Mouse (Mus musculus): ENCODE measurements around the gene Synpo2. TPM values are rescaled to one million over a fixed set of nuclear protein-coding genes. Genes with fewer than 3 reads are reported as not detected.

Synpo2 gene
- total RNA-seq, 2 experiments from 2014 or later, result 175 to 193 TPM

DNA sequence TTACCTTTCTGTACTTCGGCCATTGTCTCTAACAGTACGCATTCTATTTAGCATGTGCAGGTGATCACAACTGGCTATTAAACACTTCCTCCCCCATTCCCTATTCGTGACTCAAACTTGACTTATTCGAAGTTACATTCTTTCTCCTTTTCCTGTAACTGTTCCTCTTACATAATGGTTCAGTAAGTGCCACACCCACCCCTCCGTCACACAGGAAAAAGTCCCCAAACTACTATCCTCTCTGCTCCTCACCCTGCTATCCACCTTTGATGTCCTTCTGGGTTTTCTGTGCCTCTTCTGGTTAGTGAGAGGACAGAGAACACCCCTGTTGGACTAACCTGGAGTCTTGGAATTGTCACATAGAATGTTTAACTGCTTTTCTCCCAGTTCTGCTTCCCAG lies 28.6 kb downstream of the Synpo2 start:
- intact Hi-C loops (cut with DNase I; ENCODE audit: low total_unique reads), result no loop called here
- DNase-seq, result no peak

DNA sequence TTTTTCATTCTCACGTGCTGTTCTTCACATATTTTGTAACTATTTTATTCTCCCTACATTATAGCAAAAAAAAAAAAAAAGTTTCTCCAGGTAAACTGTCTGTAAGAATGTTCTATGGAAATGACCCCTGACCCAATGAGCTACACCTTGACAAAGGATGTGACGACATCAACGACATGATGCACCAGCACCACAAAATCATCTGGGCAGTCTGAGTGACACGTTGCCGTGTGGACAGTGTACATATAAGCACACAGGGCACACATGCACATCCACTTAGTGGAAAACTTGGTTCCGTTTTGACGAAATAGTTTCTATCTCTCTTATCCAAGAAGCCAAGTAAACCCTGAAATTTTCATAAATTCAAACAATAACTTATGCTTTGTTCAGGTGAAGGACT lies 30.5 kb downstream of the Synpo2 start:
- intact Hi-C loops (cut with DNase I; ENCODE audit: low total_unique reads), result no loop called here
- DNase-seq, result no peak

GRCm38 (mm10) chr3:123205065-123205464 lies 30.9 kb downstream of the Synpo2 start:
- intact Hi-C loops (cut with DNase I; ENCODE audit: low total_unique reads), result no loop called here
- no peak for DNase-seq

DNA sequence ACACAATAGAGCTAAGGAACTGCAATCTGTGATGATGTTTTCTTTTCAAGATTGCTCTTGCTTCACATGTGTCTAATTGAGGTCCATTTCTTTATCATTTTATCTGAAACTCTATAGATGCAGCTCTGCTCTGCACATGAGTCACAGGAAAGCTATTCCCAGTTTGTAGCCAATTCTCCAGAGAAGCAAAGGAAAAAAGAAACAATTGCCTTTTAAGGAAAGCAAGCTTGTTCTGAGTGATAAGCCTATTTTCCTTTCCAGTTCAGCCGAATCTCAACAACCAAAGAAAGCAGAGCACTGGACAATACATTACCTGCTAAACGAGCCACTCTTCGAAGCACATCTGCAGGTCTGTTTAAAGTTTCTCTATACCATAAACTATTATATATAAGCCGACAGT lies 31.3 kb downstream of the Synpo2 start:
- intact Hi-C loops (cut with DNase I; ENCODE audit: low total_unique reads), result no loop called here

DNA sequence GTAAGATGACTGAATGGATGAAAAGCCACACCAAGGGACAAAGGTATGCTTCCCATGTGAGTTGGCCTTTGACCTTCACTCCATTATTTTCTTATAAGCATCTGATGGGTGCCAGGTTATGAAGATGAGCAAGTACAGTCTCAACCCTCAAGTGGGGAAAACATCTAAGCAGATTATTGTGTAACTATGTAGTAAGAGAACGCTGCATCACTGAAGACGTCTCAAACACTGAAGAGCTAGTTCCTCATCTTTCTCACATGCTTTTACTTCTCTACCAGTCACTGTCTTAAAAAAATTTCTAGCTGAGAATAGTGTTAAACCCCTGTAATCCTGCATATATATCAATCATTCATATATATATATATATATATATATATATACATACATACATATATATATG lies 34.2 kb downstream of the Synpo2 start:
- DNase-seq, result no peak
- intact Hi-C loops (cut with DNase I; ENCODE audit: low total_unique reads), result no loop called here

More for the DNA sequence above, 31.3 kb downstream of the Synpo2 start:
- DNase-seq, result no peak

DNA sequence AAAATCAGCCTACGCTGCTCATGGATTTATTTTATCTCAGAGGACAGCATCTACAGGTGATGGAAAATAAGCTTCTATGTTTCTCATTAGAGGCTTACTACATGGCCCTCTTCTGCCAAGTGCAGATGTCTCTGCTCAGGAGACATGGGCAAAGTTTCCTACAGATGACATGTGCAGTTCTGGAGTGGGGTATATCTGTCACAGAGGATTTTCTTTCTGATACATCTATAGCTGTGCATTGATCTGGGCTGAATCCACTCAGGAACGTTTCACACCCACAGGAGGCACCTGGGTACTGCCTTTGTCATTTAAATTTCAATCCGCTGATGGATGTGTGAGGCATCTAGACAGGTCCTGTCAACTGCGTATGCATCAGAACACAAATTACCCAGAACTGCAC lies 42.2 kb downstream of the Synpo2 start:
- intact Hi-C loops (cut with DNase I; ENCODE audit: low total_unique reads), result no loop called here
- no peak for DNase-seq

GRCm38 (mm10) chr3:123191602-123192001 lies 44.3 kb downstream of the Synpo2 start:
- intact Hi-C loops (cut with DNase I; ENCODE audit: low total_unique reads), result no loop called here
- no peak for DNase-seq

GRCm38 (mm10) chr3:123190329-123190728 lies 45.6 kb downstream of the Synpo2 start:
- intact Hi-C loops (cut with DNase I; ENCODE audit: low total_unique reads), result no loop called here
- DNase-seq, result no peak

DNA sequence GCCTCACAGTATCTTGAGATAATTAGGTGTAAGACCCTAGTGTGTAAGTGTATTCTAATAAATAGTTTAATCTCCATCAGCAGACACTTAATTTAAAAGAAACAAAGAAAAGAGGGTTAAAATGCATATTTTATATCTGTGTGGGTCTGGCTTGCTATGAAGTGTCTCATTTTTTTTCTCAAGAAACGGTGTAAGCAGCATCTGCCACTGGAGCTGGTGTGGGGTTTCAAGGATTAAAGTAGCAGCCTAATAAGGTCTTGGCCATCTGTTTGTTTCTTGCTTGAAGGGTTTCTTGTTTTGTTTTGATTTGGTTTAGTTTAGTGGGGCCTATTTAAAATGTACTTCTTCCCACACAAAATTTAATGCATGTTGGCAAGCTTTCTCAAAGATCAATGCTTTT lies 46.1 kb downstream of the Synpo2 start:
- no peak for DNase-seq
- intact Hi-C loops (cut with DNase I; ENCODE audit: low total_unique reads), result no loop called here

GRCm38 (mm10) chr3:123188616-123189230 lies 47.2 kb downstream of the Synpo2 start:
- no peak for DNase-seq
- intact Hi-C loops (cut with DNase I; ENCODE audit: low total_unique reads), result no loop called here

DNA sequence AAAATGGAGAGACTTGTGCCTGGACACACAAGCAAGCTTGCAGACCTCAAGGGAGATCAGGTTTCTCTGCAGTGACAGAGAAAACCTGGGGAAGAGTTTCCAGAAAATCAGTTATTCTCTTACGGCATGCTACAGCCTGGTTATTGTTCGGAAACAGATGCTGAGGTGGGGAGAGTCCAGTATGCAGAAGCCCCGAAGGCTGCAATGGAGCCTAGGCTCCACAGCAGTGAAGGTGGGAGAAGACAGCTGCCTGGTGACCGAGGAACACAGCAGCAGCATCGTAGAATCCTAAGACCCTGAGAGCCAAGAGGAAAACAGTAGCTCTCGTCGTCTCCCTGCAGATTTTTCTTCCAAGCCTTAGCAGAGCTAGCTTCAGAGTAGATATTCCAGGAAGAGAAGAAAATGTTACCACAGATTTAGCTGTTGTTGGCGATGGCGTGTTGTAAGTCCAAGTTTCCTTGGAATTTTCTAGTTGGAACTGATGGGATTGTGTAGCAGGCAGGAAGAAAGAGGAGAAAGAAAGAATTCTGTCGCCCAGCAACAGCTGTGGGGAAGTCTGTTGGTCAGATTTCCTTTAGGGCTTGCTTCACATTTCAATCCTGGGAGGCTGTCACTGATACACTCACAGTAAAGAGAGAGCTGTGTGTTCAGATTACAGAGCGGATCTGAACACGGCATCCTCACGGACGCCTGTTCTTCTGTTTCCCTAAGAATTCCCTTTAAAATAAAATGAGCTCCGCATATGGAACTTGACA lies 48.4 kb downstream of the Synpo2 start:
- DNase-seq, result no peak
- intact Hi-C loops (cut with DNase I; ENCODE audit: low total_unique reads), result no loop called here

- DNase-seq, result no peak
- intact Hi-C loops (cut with DNase I; ENCODE audit: low total_unique reads), result no loop called here
These were observed 50.6 kb downstream of the Synpo2 start for GRCm38 (mm10) chr3:123185238-123185925.

GRCm38 (mm10) chr3:123184281-123184680 lies 51.7 kb downstream of the Synpo2 start:
- intact Hi-C loops (cut with DNase I; ENCODE audit: low total_unique reads), result no loop called here
- no peak for DNase-seq

DNA sequence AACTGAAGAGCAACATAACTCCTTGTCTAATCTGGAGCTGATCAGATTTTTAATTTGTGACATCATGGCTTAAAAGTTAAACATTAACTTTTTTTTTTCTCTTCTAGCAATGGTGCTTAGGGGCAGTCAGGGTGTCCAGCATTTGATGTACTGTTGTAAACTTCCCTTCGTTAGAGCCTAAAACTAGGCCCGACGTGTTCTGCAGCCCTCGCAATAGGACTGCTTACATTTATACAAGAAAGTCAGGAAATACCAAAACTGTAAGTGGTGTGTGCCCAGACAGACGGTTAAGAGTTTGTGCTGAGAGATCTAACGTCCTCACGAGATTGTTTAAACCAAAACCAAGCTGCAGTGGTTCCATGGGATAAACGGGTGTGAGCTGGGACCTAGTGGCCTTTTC lies 56.4 kb downstream of the Synpo2 start:
- intact Hi-C loops (cut with DNase I; ENCODE audit: low total_unique reads), result no loop called here
- no peak for DNase-seq

DNA sequence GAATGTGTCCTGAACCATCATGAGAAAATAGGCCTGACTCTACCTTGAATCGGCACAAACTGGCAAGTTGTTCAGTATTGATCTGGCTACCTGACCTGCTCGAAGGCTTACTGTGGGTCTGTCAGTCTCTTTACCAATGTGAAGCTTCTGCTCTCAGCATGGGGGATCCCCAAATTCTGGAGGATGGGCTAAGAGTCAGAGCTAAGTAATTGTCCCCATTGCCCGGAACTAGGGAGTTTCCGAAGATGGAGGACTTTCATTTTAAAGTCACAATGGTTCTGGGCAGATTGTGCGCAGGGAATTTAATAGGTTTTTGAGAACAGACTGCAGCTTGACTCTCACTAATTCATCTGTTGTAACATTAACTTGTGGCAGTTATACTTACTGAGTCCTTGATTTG lies 56.9 kb downstream of the Synpo2 start:
- intact Hi-C loops (cut with DNase I; ENCODE audit: low total_unique reads), result no loop called here
- no peak for DNase-seq

DNA sequence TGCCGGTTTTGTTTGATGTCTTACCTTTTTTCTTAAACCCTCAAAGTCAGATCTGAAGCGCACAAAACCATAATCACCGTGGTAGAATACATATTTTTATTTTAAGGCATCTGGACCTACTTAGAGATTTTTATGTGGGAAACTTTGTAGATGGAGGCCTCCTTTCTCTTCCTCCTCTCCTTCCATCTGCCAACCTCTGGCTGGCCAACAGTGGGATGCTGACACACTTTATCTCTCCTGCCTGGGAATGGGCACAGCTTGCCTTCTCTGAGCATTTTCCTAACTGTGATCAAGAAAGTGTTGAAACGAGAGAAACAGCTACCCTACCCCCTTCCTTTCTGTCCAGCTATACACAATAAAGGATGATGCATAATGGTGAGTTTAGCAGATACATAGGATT lies 57.5 kb downstream of the Synpo2 start:
- intact Hi-C loops (cut with DNase I; ENCODE audit: low total_unique reads), result no loop called here
- no peak for DNase-seq

GRCm38 (mm10) chr3:123176366-123177334 lies 59.3 kb downstream of the Synpo2 start:
- DNase-seq, result no peak
- intact Hi-C loops (cut with DNase I; ENCODE audit: low total_unique reads), result no loop called here

GRCm38 (mm10) chr3:123175142-123175541 lies 60.8 kb downstream of the Synpo2 start:
- no peak for DNase-seq
- intact Hi-C loops (cut with DNase I; ENCODE audit: low total_unique reads), result no loop called here

GRCm38 (mm10) chr3:123174379-123174697 lies 61.6 kb downstream of the Synpo2 start:
- intact Hi-C loops (cut with DNase I; ENCODE audit: low total_unique reads), result no loop called here
- DNase-seq, result no peak
